Mouse (Mus musculus): ENCODE results near the gene Armc9. TPM values are rescaled to one million over a fixed set of nuclear protein-coding genes. Genes with fewer than 3 reads are reported as not detected.

The Armc9 gene
- total and polyA plus RNA-seq, 3 experiments, result 7.2 to 12.0 TPM; not detected in 1

GRCm38 (mm10) chr1:86239871-86240270 lies 85.3 kb downstream of the Armc9 start:
- Histone ChIP-seq H3K4me1 (ENCODE audit: control insufficient read depth in 1 of 2, insufficient read depth in 2 of 2, low read length in 2 of 2) (peaks cover 11 to 26% of the 10 kb centered on the region in 2 experiments), H3K9ac (ENCODE audit: control insufficient read depth, low read depth, low read length, poor library complexity, severe bottlenecking) (no peak overlapping the region), H3K27me3 (ENCODE audit: control insufficient read depth in 1 of 2, insufficient read depth in 2 of 2, low read length in 2 of 2) (no peaks in the 10 kb centered on the region), H3K36me3 (ENCODE audit: control insufficient read depth in 1 of 2, insufficient read depth in 2 of 2, low read length in 2 of 2) (peaks cover 0 to 15% of the 10 kb centered on the region in 2 experiments; a peak in 2 of 4 replicates), H3K27ac (ENCODE audit: control insufficient read depth, low read depth, low read length) (no peak overlapping the region), H3K9me3 (replicated peaks; ENCODE audit: insufficient read depth, low read length) (no peaks in the 10 kb centered on the region), H3K4me3 (ENCODE audit: control insufficient read depth in 1 of 2, insufficient read depth in 1 of 2, low read depth in 2 of 2, low read length in 2 of 2) (no peak overlapping the region), H3K79me2 (ENCODE audit: control insufficient read depth, insufficient read depth, low read length, poor library complexity) (no peaks in the 10 kb centered on the region)
- TF ChIP-seq E2F4 (IDR thresholded peaks at IDR 0.05; ENCODE audit: borderline replicate concordance, low read depth, low read length), result no peak
- TF ChIP-seq CTCF (IDR thresholded peaks at IDR 0.05 in 2 of 3, conservative IDR thresholded peaks at IDR 0.05 in 1 of 3; ENCODE audit: control insufficient read depth in 1 of 3, insufficient read depth in 1 of 3, low read depth in 2 of 3, low read length in 3 of 3, poor library complexity in 1 of 3, severe bottlenecking in 1 of 3), result no peak
- TF ChIP-seq MAZ (IDR thresholded peaks at IDR 0.05; ENCODE audit: low read depth, low read length), result no peak
- TF ChIP-seq MAX (IDR thresholded peaks at IDR 0.05; ENCODE audit: low read length), result no peak
- no peak for TF ChIP-seq POLR2AphosphoS2 (IDR thresholded peaks at IDR 0.05; ENCODE audit: low read length)
- TF ChIP-seq MAFK (IDR thresholded peaks at IDR 0.05; ENCODE audit: borderline replicate concordance, low read depth, low read length), result no peak
- no peak for TF ChIP-seq TAL1 (IDR thresholded peaks at IDR 0.05; ENCODE audit: low read length)
- no peak for TF ChIP-seq SMC3 (IDR thresholded peaks at IDR 0.05; ENCODE audit: low read depth, low read length)
- no peak for TF ChIP-seq GATA1 (IDR thresholded peaks at IDR 0.05; ENCODE audit: low read depth, low read length)
- no peak for TF ChIP-seq RAD21 (IDR thresholded peaks at IDR 0.05; ENCODE audit: low read depth, low read length)
- no peak for TF ChIP-seq TBP (IDR thresholded peaks at IDR 0.05; ENCODE audit: low read depth, low read length)
- TF ChIP-seq RCOR1 (IDR thresholded peaks at IDR 0.05; ENCODE audit: low read depth, low read length), result no peak
- no peak for TF ChIP-seq ZNF384 (IDR thresholded peaks at IDR 0.05; ENCODE audit: low read depth, low read length)
- TF ChIP-seq POLR2AphosphoS5 (IDR thresholded peaks at IDR 0.05; ENCODE audit: borderline replicate concordance, low read depth, low read length), result no peak
- DNase-seq (ENCODE audit: low read depth, low spot score), result no peak

GRCm38 (mm10) chr1:86240959-86241358 lies 86.4 kb downstream of the Armc9 start:
- Histone ChIP-seq H3K79me2 (ENCODE audit: control insufficient read depth, insufficient read depth, low read length, poor library complexity) (no peaks in the 10 kb centered on the region), H3K9me3 (replicated peaks; ENCODE audit: insufficient read depth, low read length) (no peaks in the 10 kb centered on the region), H3K27me3 (ENCODE audit: control insufficient read depth in 1 of 2, insufficient read depth in 2 of 2, low read length in 2 of 2) (no peaks in the 10 kb centered on the region), H3K27ac (ENCODE audit: control insufficient read depth, low read depth, low read length) (no peak overlapping the region), H3K4me1 (ENCODE audit: control insufficient read depth in 1 of 2, insufficient read depth in 2 of 2, low read length in 2 of 2) (peaks cover 11 to 26% of the 10 kb centered on the region in 2 experiments), H3K36me3 (ENCODE audit: control insufficient read depth in 1 of 2, insufficient read depth in 2 of 2, low read length in 2 of 2) (peaks cover 0 to 15% of the 10 kb centered on the region in 2 experiments; a peak in 3 of 4 replicates), H3K4me3 (ENCODE audit: control insufficient read depth in 1 of 2, insufficient read depth in 1 of 2, low read depth in 2 of 2, low read length in 2 of 2) (no peak overlapping the region), H3K9ac (ENCODE audit: control insufficient read depth, low read depth, low read length, poor library complexity, severe bottlenecking) (no peak overlapping the region)
- DNase-seq (ENCODE audit: low read depth, low spot score), result peak; percentile 40
- no peak for TF ChIP-seq ELF1 (IDR thresholded peaks at IDR 0.05; ENCODE audit: low read depth, low read length)
- no peak for TF ChIP-seq KAT2A (conservative IDR thresholded peaks at IDR 0.05; ENCODE audit: low read depth, low read length)
- TF ChIP-seq TAL1 (IDR thresholded peaks at IDR 0.05; ENCODE audit: low read length), result no peak
- no peak for TF ChIP-seq UBTF (IDR thresholded peaks at IDR 0.05; ENCODE audit: borderline replicate concordance, insufficient read depth, low read depth, low read length)
- TF ChIP-seq USF1 (IDR thresholded peaks at IDR 0.05; ENCODE audit: low read depth, low read length), result no peak
- no peak for TF ChIP-seq CHD1 (IDR thresholded peaks at IDR 0.05; ENCODE audit: low read depth, low read length)
- TF ChIP-seq POLR2AphosphoS2 (IDR thresholded peaks at IDR 0.05; ENCODE audit: low read length), result no peak
- no peak for TF ChIP-seq JUND (IDR thresholded peaks at IDR 0.05; ENCODE audit: low read depth, low read length)
